Mouse (Mus musculus) hindbrain, embryonic 15.5 days (tissue): ENCODE measurements around the gene Malrd1. TPM values are rescaled to one million over a fixed set of nuclear protein-coding genes. Genes with fewer than 3 reads are reported as not detected.

ENCODE experiments used
- ATAC-seq: fragments of 200-750 bp; cut with Nextera tagmentation; 2 replicates; pipeline ENCODE4 v1.8.0; 2017; ENCODE audit warnings: low read depth, moderate number of reproducible peaks, moderate TSS enrichment; ENCODE audit not compliant: low FRiP score
- H3K27ac ChIP-seq: fragments of 300-500 bp; sonication (generic); replicated peaks from 2 replicates; pipeline ENCODE4 v1.5.1; 2015; ENCODE audit warnings: mild to moderate bottlenecking, inconsistent platforms
- H3K27me3 ChIP-seq: fragments of 300-500 bp; sonication (generic); 2 replicates; pipeline ENCODE4 v1.6.1; 2015; ENCODE audit warnings: control low read depth, inconsistent platforms
- H3K36me3 ChIP-seq: fragments of 300-500 bp; sonication (generic); 2 replicates; pipeline ENCODE4 v1.6.1; 2015; ENCODE audit warnings: control low read depth, inconsistent platforms
- H3K4me1 ChIP-seq: fragments of 300-500 bp; sonication (generic); replicated peaks from 2 replicates; pipeline ENCODE4 v1.6.1; 2015; ENCODE audit warnings: control low read depth, inconsistent platforms
- H3K4me2 ChIP-seq: fragments of 300-500 bp; sonication (generic); 2 replicates; pipeline ENCODE4 v1.6.1; 2015; ENCODE audit warnings: moderate library complexity, mild to moderate bottlenecking, inconsistent platforms
- H3K4me3 ChIP-seq: fragments of 300-500 bp; sonication (generic); 2 replicates; pipeline ENCODE4 v1.5.1; 2015; ENCODE audit warnings: mild to moderate bottlenecking, inconsistent platforms
- H3K9ac ChIP-seq: fragments of 300-500 bp; sonication (generic); 2 replicates; pipeline ENCODE4 v1.6.1; 2015; ENCODE audit warnings: inconsistent platforms
- H3K9me3 ChIP-seq: fragments of 300-500 bp; sonication (generic); 2 replicates; pipeline ENCODE4 v1.6.1; 2016; ENCODE audit warnings: control low read depth, inconsistent platforms
- WGBS: fragments of 180-500 bp; shearing (Covaris S2); methylation state at CpG from one replicate; pipeline ENCODE4 v1.1.7; 2015; 5-methylcytosine and 5-hydroxymethylcytosine counted together
- polyA plus RNA-seq: library from polyadenylated mRNA; unstranded; fragments of >200 nt; fragmentation: Nextera tagmentation; extraction: Ambion mirVana; gene quantifications from 2 replicates; pipeline ENCODE4 v1.2.1, GENCODE M21; 2015

Gene Malrd1
- polyA plus RNA-seq = 0.08 and 0.29 TPM in 2 replicates

DNA sequence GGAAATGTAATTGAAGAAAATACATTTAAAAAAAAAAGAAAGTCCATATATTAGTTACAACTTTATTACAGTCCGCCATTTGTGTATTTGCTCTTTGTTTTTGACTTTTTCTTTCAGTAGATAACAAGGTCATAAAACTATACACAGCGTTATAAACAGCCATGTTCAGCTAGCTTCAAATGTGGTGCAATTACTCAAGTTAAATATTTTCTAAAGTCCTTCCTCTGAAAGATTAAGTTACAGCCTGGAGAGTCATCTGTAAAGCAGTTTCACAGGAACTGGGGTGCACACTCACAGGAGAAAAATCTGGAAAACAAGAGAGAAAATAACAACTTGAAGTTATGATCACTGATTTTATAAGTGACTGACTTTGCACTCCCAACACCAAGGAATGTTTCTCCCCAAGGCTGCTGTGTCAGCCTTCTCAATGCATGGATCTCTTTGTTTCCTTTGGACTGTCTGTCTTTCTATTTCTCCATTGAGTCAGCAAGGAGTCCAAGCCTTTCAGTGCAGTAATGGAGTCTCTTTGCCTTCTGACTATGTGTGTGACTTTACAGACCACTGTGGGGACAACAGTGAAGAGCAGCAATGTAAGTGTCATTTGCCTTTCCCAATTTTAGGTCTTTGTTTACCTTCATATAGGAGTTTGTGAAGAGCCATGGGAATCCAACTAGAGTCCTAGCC, at the start of gene Malrd1:
Malrd1 (plus strand) TSS at position 239 of the 684 bp plus-strand sequence.
- Histone ChIP-seq H3K4me1 (no peaks in the 10 kb centered on the region), H3K27ac (no peak within 1 kb of the TSS), H3K9me3 (no peaks in the 10 kb centered on the region), H3K4me3 (no peak within 1 kb of the TSS), H3K27me3 (no peaks in the 10 kb centered on the region), H3K36me3 (no peaks in the 10 kb centered on the region), H3K4me2 (no peak within 1 kb of the TSS), H3K9ac (no peak within 1 kb of the TSS)
- ATAC-seq = no peak
- WGBS = 97% methylated on average over 2 of the region's 2 CpGs

GRCm38 (mm10) chr2:15538643-15539042, 12.4 kb downstream of the Malrd1 start:
- ATAC-seq = no peak
- H3K9ac ChIP-seq = no peak overlapping the region
- no peaks in the 10 kb centered on the region for H3K36me3 ChIP-seq
- no peak overlapping the region for H3K4me3 ChIP-seq
- 76% methylated on average over 1 of the region's 1 CpGs for WGBS
- no peaks in the 10 kb centered on the region for H3K9me3 ChIP-seq
- H3K4me1 ChIP-seq = no peaks in the 10 kb centered on the region
- H3K27me3 ChIP-seq = no peaks in the 10 kb centered on the region
- H3K4me2 ChIP-seq = no peak overlapping the region
- H3K27ac ChIP-seq = no peak overlapping the region

- H3K4me1 ChIP-seq = no peaks in the 10 kb centered on the region
- WGBS = 71% methylated on average over 4 of the region's 4 CpGs
- H3K4me3 ChIP-seq = no peak overlapping the region
- no peak for ATAC-seq
- H3K27me3 ChIP-seq = no peaks in the 10 kb centered on the region
- no peak overlapping the region for H3K27ac ChIP-seq
- no peak overlapping the region for H3K4me2 ChIP-seq
- H3K36me3 ChIP-seq = no peaks in the 10 kb centered on the region
- no peaks in the 10 kb centered on the region for H3K9me3 ChIP-seq
- no peak overlapping the region for H3K9ac ChIP-seq
Measured at GRCm38 (mm10) chr2:15613327-15613948, 87.2 kb downstream of the Malrd1 start.

GRCm38 (mm10) chr2:15614026-15614425, 87.7 kb downstream of the Malrd1 start:
- ATAC-seq = no peak
- Histone ChIP-seq H3K9me3 (no peaks in the 10 kb centered on the region), H3K27ac (no peak overlapping the region), H3K36me3 (no peaks in the 10 kb centered on the region), H3K27me3 (no peaks in the 10 kb centered on the region), H3K4me1 (no peaks in the 10 kb centered on the region), H3K9ac (no peak overlapping the region), H3K4me2 (no peak overlapping the region), H3K4me3 (no peak overlapping the region)
- 70% methylated on average over 5 of the region's 5 CpGs for WGBS

GRCm38 (mm10) chr2:15635761-15636160, 109.5 kb downstream of the Malrd1 start:
- Histone ChIP-seq H3K9ac (no peak overlapping the region), H3K4me1 (no peaks in the 10 kb centered on the region), H3K36me3 (no peaks in the 10 kb centered on the region), H3K27ac (no peak overlapping the region), H3K9me3 (no peaks in the 10 kb centered on the region), H3K4me2 (no peak overlapping the region), H3K27me3 (no peaks in the 10 kb centered on the region), H3K4me3 (no peak overlapping the region)
- ATAC-seq = no peak
- WGBS = 78% methylated on average over 1 of the region's 1 CpGs

- 52% methylated on average over 1 of the region's 1 CpGs for WGBS
Measured at GRCm38 (mm10) chr2:15643864-15644263, 117.6 kb downstream of the Malrd1 start.

GRCm38 (mm10) chr2:15656388-15656787, 130.1 kb downstream of the Malrd1 start:
- no peak overlapping the region for H3K4me3 ChIP-seq
- no peaks in the 10 kb centered on the region for H3K4me1 ChIP-seq
- no peak overlapping the region for H3K27ac ChIP-seq
- H3K36me3 ChIP-seq = no peaks in the 10 kb centered on the region
- H3K27me3 ChIP-seq = no peaks in the 10 kb centered on the region
- no peak overlapping the region for H3K4me2 ChIP-seq
- ATAC-seq = no peak
- WGBS = 50% methylated on average over 1 of the region's 1 CpGs
- H3K9ac ChIP-seq = no peak overlapping the region
- H3K9me3 ChIP-seq = no peaks in the 10 kb centered on the region

More at GRCm38 (mm10) chr2:15643864-15644263, 117.6 kb downstream of the Malrd1 start:
- Histone ChIP-seq H3K4me3 (no peak overlapping the region), H3K4me2 (no peak overlapping the region), H3K9me3 (no peaks in the 10 kb centered on the region), H3K9ac (no peak overlapping the region), H3K27ac (no peak overlapping the region), H3K4me1 (no peaks in the 10 kb centered on the region), H3K27me3 (no peaks in the 10 kb centered on the region), H3K36me3 (no peaks in the 10 kb centered on the region)
- no peak for ATAC-seq

DNA sequence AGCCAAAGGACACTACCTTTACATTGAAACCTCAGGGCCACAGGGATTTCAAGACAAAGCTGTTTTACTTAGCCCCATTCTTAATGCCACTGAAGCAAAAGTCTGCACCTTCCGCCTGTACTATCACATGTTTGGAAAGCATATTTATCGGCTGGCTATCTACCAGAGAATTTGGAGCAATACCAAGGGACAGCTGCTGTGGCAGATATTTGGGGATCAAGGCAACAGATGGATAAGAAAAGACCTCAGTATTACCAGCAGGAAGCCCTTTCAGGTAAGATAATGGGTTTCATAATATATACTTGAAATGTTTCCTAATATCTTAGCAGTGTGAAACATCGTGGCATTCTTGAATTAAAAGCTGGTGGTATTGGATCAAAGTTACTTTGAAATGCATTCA, 176.7 kb downstream of the Malrd1 start:
- Histone ChIP-seq H3K27ac (no peak overlapping the region), H3K4me2 (no peak overlapping the region), H3K9me3 (no peaks in the 10 kb centered on the region), H3K4me1 (no peaks in the 10 kb centered on the region), H3K4me3 (no peak overlapping the region), H3K27me3 (no peaks in the 10 kb centered on the region), H3K36me3 (no peaks in the 10 kb centered on the region), H3K9ac (no peak overlapping the region)
- no peak for ATAC-seq
- 88% methylated on average over 3 of the region's 3 CpGs for WGBS

DNA sequence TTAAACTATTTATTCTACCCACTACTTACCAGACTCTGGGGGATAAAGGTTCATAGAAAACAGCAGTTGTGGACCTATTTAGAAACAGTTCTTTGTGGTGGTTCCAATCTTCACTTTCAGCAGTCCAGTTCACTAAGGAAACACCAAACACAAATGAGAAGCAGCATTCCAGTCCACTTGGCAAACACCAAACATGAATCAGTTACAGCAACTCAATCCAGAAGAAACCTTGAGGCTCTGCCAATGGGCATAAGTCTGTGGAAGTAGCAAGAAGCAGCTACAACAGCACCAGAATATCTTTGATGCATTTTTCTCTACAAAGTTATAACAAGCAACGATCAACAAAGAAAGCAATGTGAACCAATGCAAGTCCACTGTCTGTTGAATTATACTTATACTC, 214.7 kb downstream of the Malrd1 start:
- ATAC-seq = no peak
- WGBS = 93% methylated on average over 1 of the region's 1 CpGs
- no peak overlapping the region for H3K27ac ChIP-seq

DNA sequence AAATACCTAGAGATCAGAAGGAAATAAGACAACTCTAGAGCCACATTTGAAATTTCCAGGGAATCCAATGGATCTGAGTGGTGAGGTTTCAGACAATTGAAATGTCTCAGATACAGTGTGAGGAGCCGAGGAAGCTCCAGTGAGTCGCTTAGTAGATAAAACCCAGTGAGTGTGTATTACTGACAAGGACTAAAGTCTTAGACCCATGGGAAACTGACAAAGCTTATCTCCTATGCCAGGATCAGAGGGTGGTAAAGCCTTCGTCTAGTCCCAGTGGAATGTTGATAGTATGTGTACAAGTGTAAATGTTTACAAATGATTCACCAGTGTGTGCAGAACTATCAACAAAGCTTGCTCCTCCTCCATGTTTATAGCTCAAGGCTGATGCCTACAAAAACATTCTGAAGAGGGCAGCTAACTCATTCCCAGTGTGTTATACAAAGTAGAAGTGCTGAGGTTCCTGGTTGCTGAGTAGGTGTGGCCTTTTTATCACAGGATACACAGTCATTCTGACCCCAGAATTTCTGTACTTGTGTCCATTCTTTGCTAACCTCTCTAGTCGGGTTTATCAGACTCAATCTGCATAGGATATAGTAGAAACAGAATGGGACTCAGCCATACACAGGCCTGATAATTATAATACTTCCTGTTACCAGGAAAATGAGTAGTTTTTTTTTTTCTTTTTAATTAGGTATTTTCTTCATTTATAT, 218.9 kb downstream of the Malrd1 start:
- H3K4me3 ChIP-seq = no peak overlapping the region
- H3K36me3 ChIP-seq = no peaks in the 10 kb centered on the region
- H3K27ac ChIP-seq = no peak overlapping the region
- 79% methylated on average over 4 of the region's 4 CpGs for WGBS
- no peaks in the 10 kb centered on the region for H3K4me1 ChIP-seq
- no peak overlapping the region for H3K4me2 ChIP-seq
- ATAC-seq = no peak
- H3K9me3 ChIP-seq = no peaks in the 10 kb centered on the region
- H3K9ac ChIP-seq = no peak overlapping the region
- no peaks in the 10 kb centered on the region for H3K27me3 ChIP-seq

More for the DNA sequence above, 214.7 kb downstream of the Malrd1 start:
- H3K4me3 ChIP-seq = no peak overlapping the region
- H3K9me3 ChIP-seq = no peaks in the 10 kb centered on the region
- H3K36me3 ChIP-seq = no peaks in the 10 kb centered on the region
- H3K9ac ChIP-seq = no peak overlapping the region
- H3K4me1 ChIP-seq = no peaks in the 10 kb centered on the region
- H3K27me3 ChIP-seq = no peaks in the 10 kb centered on the region
- H3K4me2 ChIP-seq = no peak overlapping the region

DNA sequence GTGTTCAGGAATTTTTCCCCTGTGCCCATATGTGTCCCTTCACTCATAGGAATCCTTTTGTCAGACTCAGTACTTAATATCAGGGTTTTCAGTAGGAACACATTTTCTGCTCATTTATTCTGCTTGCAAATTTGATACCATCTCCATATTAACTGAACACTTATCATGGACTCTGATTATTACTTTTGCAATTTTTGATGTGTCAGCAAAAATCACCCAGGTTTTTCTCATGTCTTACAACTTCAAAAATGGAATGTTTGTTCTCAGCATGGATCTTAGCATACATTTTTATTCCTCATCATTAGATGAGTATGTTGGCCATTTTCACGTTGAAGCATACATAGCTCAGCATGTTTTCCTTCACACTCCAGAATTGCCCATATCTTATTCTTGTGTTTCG, 258.5 kb downstream of the Malrd1 start:
- H3K4me3 ChIP-seq = no peak overlapping the region
- H3K9ac ChIP-seq = no peak overlapping the region
- no peaks in the 10 kb centered on the region for H3K27me3 ChIP-seq
- no peak overlapping the region for H3K4me2 ChIP-seq
- no peak for ATAC-seq
- no peak overlapping the region for H3K27ac ChIP-seq
- no peaks in the 10 kb centered on the region for H3K9me3 ChIP-seq
- no peaks in the 10 kb centered on the region for H3K4me1 ChIP-seq
- WGBS = 92% methylated on average over 2 of the region's 2 CpGs
- H3K36me3 ChIP-seq = no peaks in the 10 kb centered on the region

DNA sequence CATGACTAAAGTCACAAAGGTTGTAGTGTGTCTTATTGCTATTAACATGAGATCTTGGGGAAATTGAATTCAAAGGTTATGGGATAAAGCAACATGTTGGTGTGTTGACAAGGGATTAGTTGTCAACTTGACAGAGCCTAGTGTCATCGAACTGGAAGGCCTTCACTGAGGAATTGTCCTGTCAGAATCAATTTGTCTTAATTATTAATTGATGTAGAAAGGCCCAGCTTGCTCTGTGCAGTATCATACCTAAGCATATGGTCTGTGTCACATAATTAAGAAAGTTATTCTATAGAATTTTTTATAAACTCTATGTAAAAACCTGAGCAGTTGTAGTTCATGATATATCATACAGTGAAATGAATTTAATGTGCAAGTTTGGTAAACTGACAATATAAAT, 289.4 kb downstream of the Malrd1 start:
- Histone ChIP-seq H3K4me1 (no peaks in the 10 kb centered on the region), H3K36me3 (no peaks in the 10 kb centered on the region), H3K4me3 (no peak overlapping the region), H3K27me3 (no peaks in the 10 kb centered on the region), H3K9me3 (no peaks in the 10 kb centered on the region), H3K27ac (no peak overlapping the region), H3K4me2 (no peak overlapping the region), H3K9ac (no peak overlapping the region)
- 63% methylated on average over 1 of the region's 1 CpGs for WGBS
- ATAC-seq = no peak
